Mouse (Mus musculus) CH12.LX (cell line): Measurements from ENCODE around the gene Adat3. TPM values are rescaled to one million over a fixed set of nuclear protein-coding genes. Genes with fewer than 3 reads are reported as not detected.

Experiments
- DNase-seq: peaks from one replicate; pipeline ENCODE4 v3.0.0-alpha.2; 2013; ENCODE audit errors: extremely low read depth
- H3K27ac ChIP-seq: 2 replicates; pipeline ENCODE4 v1.5.1; 2012; ENCODE audit warnings: low read depth, mild to moderate bottlenecking, control low read depth, moderate library complexity; ENCODE audit not compliant: insufficient read depth
- H3K27me3 ChIP-seq: replicated peaks from 2 replicates; pipeline ENCODE3; 2012; ENCODE audit warnings: inconsistent platforms
- H3K36me3 ChIP-seq, 2 experiments: replicated peaks in 1 of 2; 2 replicates each; pipeline versions ENCODE3 to v1.6.1; 2012; ENCODE audit warnings: inconsistent platforms in 1 of 2, low read length in 1 of 2, mild to moderate bottlenecking in 1 of 2, mixed read lengths in 1 of 2, moderate library complexity in 1 of 2; ENCODE audit not compliant: control insufficient read depth in 1 of 2, insufficient read depth in 1 of 2
- H3K4me1 ChIP-seq, 2 experiments: 2 replicates each; pipeline ENCODE4 v1.6.1; 2012; ENCODE audit warnings: inconsistent platforms in 1 of 2, moderate library complexity in 1 of 2; ENCODE audit not compliant: insufficient read depth in 2 of 2, control insufficient read depth in 1 of 2
- H3K4me2 ChIP-seq: 2 replicates; pipeline ENCODE4 v1.6.1; 2012; ENCODE audit warnings: low read depth, mild to moderate bottlenecking, control low read depth; ENCODE audit not compliant: poor library complexity, insufficient read depth, severe bottlenecking
- H3K4me3 ChIP-seq, 3 experiments: fragments of 150-350 bp in 1 of 3; sonication (generic) in 1 of 3; replicated peaks in 1 of 3; 2 replicates each; pipeline versions ENCODE3 to v1.5.1; 2011 to 2012; ENCODE audit warnings: low read depth in 2 of 3, low read length in 2 of 3, mild to moderate bottlenecking in 2 of 3, moderate library complexity in 2 of 3, control low read depth in 1 of 3, improper control_type of control experiment in 1 of 3, inconsistent platforms in 1 of 3, mixed read lengths in 1 of 3; ENCODE audit not compliant: poor library complexity in 1 of 3
- H3K79me2 ChIP-seq: replicated peaks from 2 replicates; pipeline ENCODE4 v1.6.1; 2012; ENCODE audit warnings: mild to moderate bottlenecking, moderate library complexity; ENCODE audit not compliant: control insufficient read depth, poor library complexity, insufficient read depth, severe bottlenecking; ENCODE audit errors: extremely low read depth
- H3K9ac ChIP-seq: 2 replicates; pipeline ENCODE4 v1.6.1; 2012; ENCODE audit warnings: low read depth, mild to moderate bottlenecking, control low read depth, moderate library complexity; ENCODE audit not compliant: insufficient read depth
- H3K9me3 ChIP-seq: replicated peaks from 2 replicates; pipeline ENCODE3; 2012; ENCODE audit warnings: low read length, inconsistent platforms, mixed read lengths
- CHD2 ChIP-seq: IDR thresholded peaks from 2 replicates; pipeline ENCODE4 v1.6.1; 2011; ENCODE audit warnings: low read length, improper control_type of control experiment
- CTCF ChIP-seq, 2 experiments: IDR thresholded peaks in 1 of 2; conservative IDR thresholded peaks in 1 of 2; 2 replicates each; pipeline ENCODE4 v1.5.1; 2011 to 2012; ENCODE audit warnings: low read depth in 2 of 2, low read length in 2 of 2, improper control_type of control experiment in 1 of 2, inconsistent platforms in 1 of 2, mild to moderate bottlenecking in 1 of 2, moderate library complexity in 1 of 2
- E2F4 ChIP-seq: IDR thresholded peaks from 2 replicates; pipeline ENCODE4 v1.6.1; 2011; ENCODE audit warnings: low read depth, low read length, improper control_type of control experiment; ENCODE audit not compliant: insufficient replicate concordance
- ELF1 ChIP-seq: IDR thresholded peaks from 2 replicates; pipeline ENCODE4 v1.6.1; 2014; ENCODE audit warnings: low read depth, mild to moderate bottlenecking, inconsistent platforms, low read length, improper control_type of control experiment
- IRF4 ChIP-seq: IDR thresholded peaks from 2 replicates; pipeline ENCODE4 v1.6.1; 2014; ENCODE audit warnings: low read depth, mild to moderate bottlenecking, inconsistent platforms, low read length, improper control_type of control experiment
- JUN ChIP-seq: IDR thresholded peaks from 2 replicates; pipeline ENCODE4 v1.6.1; 2011; ENCODE audit warnings: low read depth, mild to moderate bottlenecking, low read length, improper control_type of control experiment, moderate library complexity; ENCODE audit not compliant: insufficient read depth
- JUND ChIP-seq: conservative IDR thresholded peaks from 2 replicates; pipeline ENCODE4 v1.6.1; 2011; ENCODE audit warnings: low read depth, low read length, improper control_type of control experiment
- KAT2A ChIP-seq: IDR thresholded peaks from 2 replicates; pipeline ENCODE4 v1.6.1; 2012; ENCODE audit warnings: low read length, improper control_type of control experiment, inconsistent platforms; ENCODE audit not compliant: insufficient replicate concordance
- MEF2A ChIP-seq: IDR thresholded peaks from 2 replicates; pipeline ENCODE4 v1.6.1; 2014; ENCODE audit warnings: low read depth, mild to moderate bottlenecking, inconsistent platforms, low read length, improper control_type of control experiment, borderline replicate concordance
- NRF1 ChIP-seq: IDR thresholded peaks from 2 replicates; pipeline ENCODE4 v1.6.1; 2014; ENCODE audit warnings: low read depth, mild to moderate bottlenecking, inconsistent platforms, low read length, improper control_type of control experiment, moderate library complexity
- PAX5 ChIP-seq: IDR thresholded peaks from 2 replicates; pipeline ENCODE4 v1.6.1; 2012; ENCODE audit warnings: low read length, inconsistent platforms, mixed read lengths
- POLR2A ChIP-seq: IDR thresholded peaks from 2 replicates; pipeline ENCODE4 v1.6.1; 2011; ENCODE audit warnings: low read depth, mild to moderate bottlenecking, improper control_type of control experiment, low read length
- POLR2AphosphoS2 ChIP-seq: IDR thresholded peaks from 2 replicates; pipeline ENCODE4 v1.6.1; 2011; ENCODE audit warnings: low read depth, low read length, improper control_type of control experiment
- RAD21 ChIP-seq: IDR thresholded peaks from 2 replicates; pipeline ENCODE4 v1.6.1; 2011; ENCODE audit warnings: low read depth, mild to moderate bottlenecking, low read length, improper control_type of control experiment, moderate library complexity
- TBP ChIP-seq: conservative IDR thresholded peaks from 2 replicates; pipeline ENCODE4 v1.6.1; 2011; ENCODE audit warnings: low read depth, low read length, improper control_type of control experiment
- UBTF ChIP-seq: IDR thresholded peaks from 2 replicates; pipeline ENCODE4 v1.6.1; 2012; ENCODE audit warnings: low read depth, mild to moderate bottlenecking, inconsistent platforms, low read length, improper control_type of control experiment, moderate library complexity
- USF2 ChIP-seq: conservative IDR thresholded peaks from 2 replicates; pipeline ENCODE4 v1.6.1; 2011; ENCODE audit warnings: low read depth, low read length, improper control_type of control experiment
- ZC3H11A ChIP-seq: IDR thresholded peaks from 2 replicates; pipeline ENCODE4 v1.6.1; 2012; ENCODE audit warnings: low read depth, mild to moderate bottlenecking, inconsistent platforms, low read length, improper control_type of control experiment
- dilution Hi-C: fragments of 300-500 bp; cut with MboI; formaldehyde crosslinking; loops from 2 replicates; pipeline ENCODE4 v1.14.3; 2020; ENCODE audit warnings: low sequenced_read_pairs; ENCODE audit not compliant: extremely low pct_unique_long_range_greater_than_20kb, extremely low pct_ligation_motif_present
- in situ Hi-C: fragments of 300-500 bp; cut with MboI; formaldehyde crosslinking; loops from 3 replicates; pipeline ENCODE4 v1.14.3; 2019; ENCODE audit warnings: low sequenced_read_pairs, low pct_ligation_motif_present, low pct_unique_long_range_greater_than_20kb, mixed read lengths
- polyA plus RNA-seq: library from polyadenylated mRNA; unstranded; fragments of >175 nt; gene quantifications from 2 replicates; pipeline ENCODE4 v1.2.1, GENCODE M21; 2012; ENCODE audit warnings: low read depth; ENCODE audit not compliant: insufficient read length
- total RNA-seq, 2 experiments: library from RNA; depleted of rRNA; stranded (reverse); fragments of 300-350 nt in 1 of 2; fragments of >200 nt in 1 of 2; gene quantifications; 2 replicates each; pipeline ENCODE4 v1.2.3; 2012 to 2014

The Adat3 gene
- total and polyA plus RNA-seq, 3 experiments: 5.0 to 6.7 (median 6.6) TPM

DNA sequence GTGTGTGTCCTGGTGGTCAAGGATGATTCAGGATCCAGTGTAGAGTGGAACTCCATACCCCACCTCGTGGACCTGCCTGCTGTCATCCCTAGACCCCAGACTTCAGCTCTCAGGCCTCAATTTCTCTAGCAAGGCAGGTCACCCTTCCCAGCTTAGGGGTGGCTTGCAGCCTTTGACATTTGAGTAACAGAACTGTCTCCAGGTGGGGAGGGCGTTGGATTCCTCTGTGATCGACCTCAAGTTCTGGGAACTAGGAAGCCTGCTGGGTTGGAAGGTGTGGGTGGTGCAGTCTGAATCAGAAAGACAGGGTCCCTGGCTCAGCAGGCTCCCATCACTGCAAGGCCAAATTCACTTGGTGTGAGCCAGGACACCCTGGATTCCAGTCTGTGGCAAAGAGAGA lies 27.8 kb upstream of the Adat3 start:
- peaks cover 0 to 18% of the 10 kb centered on the region in 2 experiments for H3K36me3 ChIP-seq

DNA sequence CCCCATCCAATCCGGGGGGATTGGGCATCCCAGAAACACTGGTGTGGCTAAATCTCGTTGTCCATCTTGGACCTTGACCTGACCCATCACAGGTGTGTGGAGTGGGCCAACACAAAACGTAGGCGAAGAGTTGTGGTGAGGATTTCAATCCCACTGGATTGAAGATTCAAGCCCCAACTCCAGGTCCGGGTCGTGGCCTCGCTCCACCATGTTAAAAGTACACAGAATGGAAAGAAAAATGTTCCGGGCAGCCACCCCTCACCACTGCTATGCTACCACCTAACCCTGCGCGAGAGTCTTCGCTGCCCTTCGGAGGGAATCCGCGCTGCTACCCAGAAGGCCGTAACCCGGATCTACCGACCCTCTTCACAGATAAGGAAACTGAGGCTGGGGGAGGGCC lies 26.8 kb upstream of the Adat3 start:
- no peaks in the 10 kb centered on the region for H3K9me3 ChIP-seq
- dilution Hi-C loops: no loop called here
- peak overlapping the region; percentile 11; the same call in 1 of the 2 replicates for H3K27ac ChIP-seq

More for the DNA sequence above, 27.8 kb upstream of the Adat3 start:
- Histone ChIP-seq H3K9ac (peak overlapping the region; percentile 87; the same call in 1 of the 2 replicates), H3K4me3 (peak overlapping the region in 1 of 3 experiments; percentile 91), H3K79me2 (peaks cover 62% of the 10 kb centered on the region), H3K27ac (0 out of 2 replicates have a peak overlapping the region, but pooled peaks have one; percentile 6), H3K4me2 (peak overlapping the region; percentile 52), H3K4me1 (peaks cover 13 to 48% of the 10 kb centered on the region in 2 experiments), H3K27me3 (no peaks in the 10 kb centered on the region), H3K9me3 (no peaks in the 10 kb centered on the region)
- no peak for TF ChIP-seq IRF4
- no peak for TF ChIP-seq JUN
- no peak for TF ChIP-seq CHD2
- no peak for TF ChIP-seq NRF1
- no peak for TF ChIP-seq ZC3H11A
- no peak for TF ChIP-seq JUND
- in situ Hi-C loops (loop anchor here (5.0 kb wide), 1 partner anchor 112 kb away; no protein-coding TSS in a partner anchor), dilution Hi-C loops (no loop called here)
- no peak for DNase-seq

More for the DNA sequence above, 26.8 kb upstream of the Adat3 start:
- in situ Hi-C loops: loop anchor here (5.0 kb wide), 1 partner anchor 111 kb away; no protein-coding TSS in a partner anchor
- H3K36me3 ChIP-seq: peaks cover 0 to 20% of the 10 kb centered on the region in 2 experiments
- H3K4me2 ChIP-seq: peak overlapping the region; percentile 52; the same call in 1 of the 2 replicates
- no peak for DNase-seq
- H3K79me2 ChIP-seq: peaks cover 55% of the 10 kb centered on the region
- H3K27me3 ChIP-seq: no peaks in the 10 kb centered on the region
- TF ChIP-seq CTCF (conservative IDR thresholded peaks at IDR 0.05 in 1 of 2, IDR thresholded peaks at IDR 0.05 in 1 of 2; ENCODE audit: low read depth in 2 of 2, low read length in 2 of 2) (no peak), RAD21 (no peak), KAT2A (no peak), TBP (no peak), CHD2 (no peak), E2F4 (no peak), JUND (no peak), POLR2A (no peak), PAX5 (no peak), ELF1 (no peak), UBTF (no peak), POLR2AphosphoS2 (no peak), MEF2A (no peak), USF2 (no peak)
- peaks cover 15 to 51% of the 10 kb centered on the region in 2 experiments for H3K4me1 ChIP-seq
- H3K9ac ChIP-seq: peak overlapping the region; percentile 87
- H3K4me3 ChIP-seq: peak overlapping the region; percentile 91 to 97 (median 92)
